Mouse (Mus musculus): Measurements from ENCODE around the gene Xaf1.

DNA sequence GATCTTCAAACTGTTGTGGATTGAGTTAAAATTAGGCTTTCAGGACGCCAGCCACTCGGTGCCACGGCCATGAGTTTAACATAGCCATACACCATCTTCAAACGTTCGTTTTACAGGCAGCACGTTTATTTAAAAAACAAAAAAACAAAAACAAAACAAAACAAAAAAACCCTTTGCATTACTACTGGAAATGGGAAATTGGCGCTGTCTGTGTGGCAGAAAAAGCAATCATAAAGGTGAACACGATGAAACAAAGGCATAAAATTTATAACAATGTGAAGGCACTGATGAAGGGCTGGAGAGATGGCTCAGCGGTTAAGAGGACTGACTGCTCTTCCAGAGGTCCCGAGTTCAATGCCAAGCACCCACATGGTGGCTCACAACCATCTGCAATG, 60.9 kb downstream of the Xaf1 start, which contains the start of gene Tekt1:
- TF ChIP-seq MAX (IDR thresholded peaks at IDR 0.05; ENCODE audit: low read length), result no peak
- TF ChIP-seq RAD21 (IDR thresholded peaks at IDR 0.05; ENCODE audit: low read depth, low read length), result no peak
- TF ChIP-seq CHD2 (IDR thresholded peaks at IDR 0.05; ENCODE audit: low read length), result no peak
- TF ChIP-seq SMC3 (IDR thresholded peaks at IDR 0.05; ENCODE audit: low read depth, low read length), result no peak
- no peak for TF ChIP-seq ETS1 (IDR thresholded peaks at IDR 0.05; ENCODE audit: low read depth, low read length)
- no peak for TF ChIP-seq POLR2A (IDR thresholded peaks at IDR 0.05; ENCODE audit: control insufficient read depth in 1 of 2, insufficient read depth in 1 of 2, low read depth in 1 of 2, low read length in 2 of 2, poor library complexity in 1 of 2)

All from MEL (cell line).